Mouse (Mus musculus) limb, embryonic 14.5 days (tissue): ENCODE results near the gene Map3k10. TPM values are rescaled to one million over a fixed set of nuclear protein-coding genes. Genes with fewer than 3 reads are reported as not detected.

Source experiments
- ATAC-seq: fragments of 200-750 bp; cut with Nextera tagmentation; 2 replicates; pipeline ENCODE4 v1.8.0; 2017; ENCODE audit warnings: low read depth, moderate number of reproducible peaks, moderate TSS enrichment; ENCODE audit not compliant: low FRiP score
- DNase-seq: peaks from one replicate; pipeline ENCODE4 v3.0.0-alpha.2; 2015; ENCODE audit warnings: low spot score
- H3K27ac ChIP-seq: fragments of 300-500 bp; sonication (generic); replicated peaks from 2 replicates; pipeline ENCODE4 v1.5.1; 2014; ENCODE audit warnings: low read depth, mild to moderate bottlenecking, low read length, moderate library complexity, mixed read lengths
- H3K27me3 ChIP-seq: fragments of 300-500 bp; sonication (generic); 2 replicates; pipeline ENCODE4 v1.6.1; 2014; ENCODE audit warnings: low read length, mixed read lengths; ENCODE audit not compliant: control insufficient read depth, insufficient read depth
- H3K36me3 ChIP-seq: fragments of 300-500 bp; sonication (generic); 2 replicates; pipeline ENCODE4 v1.6.1; 2014; ENCODE audit warnings: mild to moderate bottlenecking, low read length, moderate library complexity, mixed read lengths; ENCODE audit not compliant: control insufficient read depth, insufficient read depth
- H3K4me1 ChIP-seq: fragments of 300-500 bp; sonication (generic); 2 replicates; pipeline ENCODE4 v1.6.1; 2014; ENCODE audit warnings: antibody characterized with exemption, low read length, mixed read lengths; ENCODE audit not compliant: control insufficient read depth, insufficient read depth
- H3K4me2 ChIP-seq: fragments of 300-500 bp; sonication (generic); replicated peaks from 2 replicates; pipeline ENCODE4 v1.6.1; 2014; ENCODE audit warnings: low read depth, mild to moderate bottlenecking, low read length, moderate library complexity; ENCODE audit not compliant: severe bottlenecking
- H3K4me3 ChIP-seq: fragments of 300-500 bp; sonication (generic); replicated peaks from 2 replicates; pipeline ENCODE4 v1.5.1; 2014; ENCODE audit warnings: low read length
- H3K9ac ChIP-seq: fragments of 300-500 bp; sonication (generic); 2 replicates; pipeline ENCODE4 v1.6.1; 2014; ENCODE audit warnings: mild to moderate bottlenecking, low read depth, low read length, moderate library complexity; ENCODE audit not compliant: severe bottlenecking
- H3K9me3 ChIP-seq: fragments of 300-500 bp; sonication (generic); 2 replicates; pipeline ENCODE4 v1.6.1; 2016; ENCODE audit warnings: low read length; ENCODE audit not compliant: control insufficient read depth
- POLR2A ChIP-seq: fragments of 200-500 bp; IDR thresholded peaks from 2 replicates; pipeline ENCODE4 v1.8.0; 2012; ENCODE audit warnings: inconsistent platforms, mild to moderate bottlenecking, moderate library complexity, borderline replicate concordance; ENCODE audit not compliant: insufficient read depth, insufficient read length; ENCODE audit errors: extremely low read depth
- WGBS: fragments of 180-500 bp; shearing (Covaris S2); extraction: QIAGEN DNeasy Blood & Tissue Kit; methylation state at CpG from one replicate; pipeline ENCODE4 v1.1.7; 2014; 5-methylcytosine and 5-hydroxymethylcytosine counted together
- polyA plus RNA-seq, 2 experiments: library from polyadenylated mRNA; depleted of rRNA in 1 of 2; stranded (reverse) in 1 of 2; unstranded in 1 of 2; fragments of >200 nt; fragmentation: Nextera tagmentation in 1 of 2; extraction: Ambion mirVana in 1 of 2; gene quantifications; 2 replicates each; pipeline versions ENCODE4 v1.2.1 to v1.2.3; 2012 to 2014

Gene Map3k10
- polyA plus RNA-seq, 2 experiments = 8.8 to 34.4 TPM

- H3K4me2 ChIP-seq = no peak overlapping the region
- no peaks in the 10 kb centered on the region for H3K27me3 ChIP-seq
- no peaks in the 10 kb centered on the region for H3K9me3 ChIP-seq
- no peak overlapping the region for H3K4me3 ChIP-seq
- DNase-seq (no peak), ATAC-seq (no peak)
- WGBS = 64% methylated on average over 6 of the region's 6 CpGs
- H3K27ac ChIP-seq = no peak overlapping the region
- H3K4me1 ChIP-seq = no peaks in the 10 kb centered on the region
- no peak for TF ChIP-seq POLR2A
- H3K36me3 ChIP-seq = peaks cover 86% of the 10 kb centered on the region
- H3K9ac ChIP-seq = no peak overlapping the region
Measured at GRCm38 (mm10) chr7:27621028-27621427, 53.4 kb downstream of the Map3k10 start.

- Histone ChIP-seq H3K4me1 (no peaks in the 10 kb centered on the region), H3K27me3 (no peaks in the 10 kb centered on the region), H3K4me3 (no peak overlapping the region), H3K36me3 (peaks cover 56% of the 10 kb centered on the region), H3K27ac (no peak overlapping the region), H3K9me3 (no peaks in the 10 kb centered on the region), H3K4me2 (no peak overlapping the region), H3K9ac (no peak overlapping the region)
- TF ChIP-seq POLR2A = no peak
- DNase-seq = no peak
- WGBS = 92% methylated on average over 8 of the region's 8 CpGs
- no peak for ATAC-seq
Measured at GRCm38 (mm10) chr7:27613751-27614499, 60.5 kb downstream of the Map3k10 start.

GRCm38 (mm10) chr7:27612940-27613339 lies 61.5 kb downstream of the Map3k10 start:
- no peak for ATAC-seq
- Histone ChIP-seq H3K4me3 (no peak overlapping the region), H3K27me3 (no peaks in the 10 kb centered on the region), H3K36me3 (peaks cover 54% of the 10 kb centered on the region), H3K9me3 (no peaks in the 10 kb centered on the region), H3K27ac (no peak overlapping the region), H3K4me1 (no peaks in the 10 kb centered on the region), H3K9ac (no peak overlapping the region), H3K4me2 (no peak overlapping the region)
- DNase-seq = no peak
- WGBS = 88% methylated on average over 4 of the region's 4 CpGs
- no peak for TF ChIP-seq POLR2A

- Histone ChIP-seq H3K4me1 (peaks cover 10% of the 10 kb centered on the region), H3K9me3 (no peaks in the 10 kb centered on the region), H3K9ac (no peak overlapping the region), H3K4me2 (no peak overlapping the region), H3K4me3 (no peak overlapping the region), H3K27ac (no peak overlapping the region), H3K36me3 (peaks cover 38% of the 10 kb centered on the region), H3K27me3 (no peaks in the 10 kb centered on the region)
- WGBS = 93% methylated on average over 5 of the region's 5 CpGs
- ATAC-seq (no peak), DNase-seq (no peak)
- no peak for TF ChIP-seq POLR2A
Measured at GRCm38 (mm10) chr7:27610871-27611270, 63.5 kb downstream of the Map3k10 start.

GRCm38 (mm10) chr7:27610370-27610769 lies 64.0 kb downstream of the Map3k10 start:
- H3K4me3 ChIP-seq = no peak overlapping the region
- peaks cover 35% of the 10 kb centered on the region for H3K36me3 ChIP-seq
- no peak for DNase-seq
- no peaks in the 10 kb centered on the region for H3K9me3 ChIP-seq
- no peak overlapping the region for H3K4me2 ChIP-seq
- no peak for TF ChIP-seq POLR2A
- 88% methylated on average over 3 of the region's 3 CpGs for WGBS
- H3K4me1 ChIP-seq = peaks cover 15% of the 10 kb centered on the region
- H3K9ac ChIP-seq = no peak overlapping the region
- H3K27ac ChIP-seq = no peak overlapping the region
- no peaks in the 10 kb centered on the region for H3K27me3 ChIP-seq
- ATAC-seq = no peak

- Histone ChIP-seq H3K27me3 (no peaks in the 10 kb centered on the region), H3K4me3 (no peak overlapping the region), H3K4me1 (peaks cover 21% of the 10 kb centered on the region), H3K9me3 (no peaks in the 10 kb centered on the region), H3K36me3 (peaks cover 35% of the 10 kb centered on the region), H3K4me2 (no peak overlapping the region), H3K27ac (no peak overlapping the region), H3K9ac (no peak overlapping the region)
- DNase-seq (no peak), ATAC-seq (no peak)
- no peak for TF ChIP-seq POLR2A
- WGBS = 83% methylated on average over 2 of the region's 2 CpGs
Measured at GRCm38 (mm10) chr7:27609688-27610087, 64.7 kb downstream of the Map3k10 start.
